Mouse (Mus musculus) lung, postnatal 0 days (tissue): ENCODE results near the gene Stac.

ENCODE experiments used
- CTCF ChIP-seq: IDR thresholded peaks from 2 replicates; pipeline ENCODE4 v1.5.1; 2016; ENCODE audit warnings: antibody characterized with exemption, mild to moderate bottlenecking
- EP300 ChIP-seq: IDR thresholded peaks from 2 replicates; pipeline ENCODE4 v1.6.1; 2016; ENCODE audit warnings: antibody characterized with exemption, mild to moderate bottlenecking, control low read depth

DNA sequence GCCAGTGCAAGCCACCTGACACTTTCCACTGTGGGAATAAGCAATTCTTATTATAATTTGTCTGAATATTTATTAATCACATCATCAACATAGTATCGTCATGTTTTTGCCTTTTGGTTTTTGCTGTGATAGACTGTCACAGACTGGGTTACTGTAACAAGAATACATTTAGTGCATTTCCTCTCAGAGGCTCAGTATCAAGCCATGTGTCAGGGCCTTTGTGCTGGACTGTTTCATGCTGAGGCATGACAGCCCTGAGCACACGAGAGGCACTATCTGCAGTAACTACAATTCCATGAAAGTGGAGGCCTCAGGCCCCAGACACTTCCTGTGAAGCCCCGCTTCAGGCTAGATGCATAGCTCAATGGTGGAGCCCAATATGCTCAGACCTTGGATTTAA is 133.4 kb downstream of the Stac start:
- no peak for TF ChIP-seq CTCF
- no peak for TF ChIP-seq EP300
